In genomic region chr2:35623431-35624148, GRCm38 (mm10) we compare ENCODE assay signal across 8 mouse cellular contexts.
A peak's percentile ranks its signal among the peaks of the same experiment; 100 is the strongest.
DNase-seq lines count a peak whose midpoint lies in the region; ATAC-seq lines count a peak whose summit lies in the region.

No protein-coding gene starts in this region.

- no peaks in the 10 kb centered on the region; the same call in 1 of the 2 replicates for H3K36me3 ChIP-seq in heart, embryonic 11.5 days (ENCODE audit: control insufficient read depth, insufficient read depth, low read length)
- no peaks in the 10 kb centered on the region for H3K36me3 ChIP-seq in embryonic facial prominence, embryonic 15.5 days
- H3K36me3 ChIP-seq in intestine, embryonic 16.5 days (ENCODE audit: control insufficient read depth, insufficient read depth, low read length), result peaks cover 4% of the 10 kb centered on the region; the same call in 1 of the 2 replicates
- H3K36me3 ChIP-seq in midbrain, embryonic 13.5 days, result no peaks in the 10 kb centered on the region

- no peak overlapping the region for H3K27ac ChIP-seq in heart, embryonic 11.5 days (ENCODE audit: low read depth, low read length)
- peak overlapping the region; percentile 30; the same call in 1 of the 2 replicates for H3K27ac ChIP-seq in embryonic facial prominence, embryonic 15.5 days (replicated peaks)
- no peak overlapping the region for H3K27ac ChIP-seq in intestine, embryonic 16.5 days (ENCODE audit: low read length)
- H3K27ac ChIP-seq in midbrain, embryonic 13.5 days, result 0 out of 2 replicates have a peak overlapping the region, but pooled peaks have one; percentile 35

- peak overlapping the region; percentile 81 for H3K4me3 ChIP-seq in heart, embryonic 11.5 days (ENCODE audit: low read depth, low read length)
- H3K4me3 ChIP-seq in embryonic facial prominence, embryonic 15.5 days (replicated peaks), result peak overlapping the region; percentile 76
- H3K4me3 ChIP-seq in intestine, embryonic 16.5 days (ENCODE audit: low read length), result peak overlapping the region; percentile 77
- H3K4me3 ChIP-seq in midbrain, embryonic 13.5 days (replicated peaks), result no peak overlapping the region

- no peak for DNase-seq in heart, adult 8-10 months (ENCODE audit: low spot score)
- no peak for DNase-seq in urinary bladder, postnatal 4 days (ENCODE audit: low spot score in 2 of 2)
- DNase-seq in thymus, postnatal 36 days, result no peak
- DNase-seq in thymus, postnatal 25 days, result no peak

- H3K9me3 ChIP-seq in heart, embryonic 11.5 days (replicated peaks; ENCODE audit: control insufficient read depth, low read length), result no peaks in the 10 kb centered on the region
- no peaks in the 10 kb centered on the region for H3K9me3 ChIP-seq in embryonic facial prominence, embryonic 15.5 days (replicated peaks)
- H3K9me3 ChIP-seq in intestine, embryonic 16.5 days (ENCODE audit: control insufficient read depth, low read length), result no peaks in the 10 kb centered on the region
- no peaks in the 10 kb centered on the region for H3K9me3 ChIP-seq in midbrain, embryonic 13.5 days

- peaks cover 91% of the 10 kb centered on the region for H3K4me1 ChIP-seq in heart, embryonic 11.5 days (ENCODE audit: control insufficient read depth, insufficient read depth, low read length)
- peaks cover 95% of the 10 kb centered on the region for H3K4me1 ChIP-seq in embryonic facial prominence, embryonic 15.5 days
- peaks cover 84% of the 10 kb centered on the region for H3K4me1 ChIP-seq in intestine, embryonic 16.5 days (ENCODE audit: control insufficient read depth, insufficient read depth, low read length)
- H3K4me1 ChIP-seq in midbrain, embryonic 13.5 days (replicated peaks), result peaks cover 84% of the 10 kb centered on the region

- H3K9ac ChIP-seq in heart, embryonic 11.5 days (ENCODE audit: low read depth, low read length), result peak overlapping the region; percentile 92
- H3K9ac ChIP-seq in embryonic facial prominence, embryonic 15.5 days, result peak overlapping the region; percentile 2; the same call in 1 of the 2 replicates
- H3K9ac ChIP-seq in intestine, embryonic 16.5 days (ENCODE audit: low read depth, low read length), result peak overlapping the region; percentile 84
- H3K9ac ChIP-seq in midbrain, embryonic 13.5 days (replicated peaks), result peak overlapping the region; percentile 29; the same call in 1 of the 2 replicates

- no peaks in the 10 kb centered on the region for H3K27me3 ChIP-seq in heart, embryonic 11.5 days (ENCODE audit: control insufficient read depth, insufficient read depth, low read length)
- H3K27me3 ChIP-seq in embryonic facial prominence, embryonic 15.5 days, result no peaks in the 10 kb centered on the region
- H3K27me3 ChIP-seq in intestine, embryonic 16.5 days (replicated peaks; ENCODE audit: control insufficient read depth, insufficient read depth, low read length), result no peaks in the 10 kb centered on the region
- peaks cover 5% of the 10 kb centered on the region; the same call in 1 of the 2 replicates for H3K27me3 ChIP-seq in midbrain, embryonic 13.5 days

- WGBS in heart, embryonic 11.5 days (ENCODE audit: insufficient replicate concordance), result 32% methylated on average over 12 of the region's 12 CpGs
- 34% methylated on average over 12 of the region's 12 CpGs for WGBS in embryonic facial prominence, embryonic 15.5 days
- 32% methylated on average over 12 of the region's 12 CpGs for whole genome bisulfite sequencing in intestine, embryonic 16.5 days
- 39% methylated on average over 12 of the region's 12 CpGs for WGBS in midbrain, embryonic 13.5 days

- peak overlapping the region; percentile 69 for H3K4me2 ChIP-seq in heart, embryonic 11.5 days
- H3K4me2 ChIP-seq in embryonic facial prominence, embryonic 15.5 days (replicated peaks), result peak overlapping the region; percentile 79
- H3K4me2 ChIP-seq in intestine, embryonic 16.5 days (ENCODE audit: low read depth, low read length), result peak overlapping the region; percentile 69
- peak overlapping the region; percentile 91 for H3K4me2 ChIP-seq in midbrain, embryonic 13.5 days (replicated peaks)

- ATAC-seq in heart, embryonic 11.5 days (replicated peaks; ENCODE audit: insufficient number of reproducible peaks, low FRiP score, low TSS enrichment), result no peak
- no peak for ATAC-seq in embryonic facial prominence, embryonic 15.5 days (ENCODE audit: insufficient number of reproducible peaks, low FRiP score, low TSS enrichment, low read depth)
- ATAC-seq in intestine, embryonic 16.5 days, result no peak
- no peak for ATAC-seq in midbrain, embryonic 13.5 days

Comparison
In these comparisons a context has a peak if more than half of its experiments do, and no peak if none do; other contexts are left out.
1. H3K27ac ChIP-seq: peak in embryonic facial prominence, embryonic 15.5 days (single experiment) and midbrain, embryonic 13.5 days (single experiment); none in heart, embryonic 11.5 days (single experiment) and intestine, embryonic 16.5 days (single experiment).
2. H3K9ac ChIP-seq: peak in every context shown above with its lines; median percentile 92 in heart, embryonic 11.5 days; 84 in intestine, embryonic 16.5 days; 29 in midbrain, embryonic 13.5 days; 2 in embryonic facial prominence, embryonic 15.5 days.
3. Peak in every context shown above with its lines, with median percentiles within 50 percentile points of each other: H3K4me2 ChIP-seq.